Mouse (Mus musculus) limb, embryonic 13.5 days (tissue): ENCODE measurements around the gene Dtwd1. TPM values are rescaled to one million over a fixed set of nuclear protein-coding genes. Genes with fewer than 3 reads are reported as not detected.
"Not testable (repeated sequence)": the region's sequence is repeated elsewhere in the genome, so short reads cannot be mapped to it uniquely, and the experiment has no call there.

Source experiments
- ATAC-seq: fragments of 200-750 bp; cut with Nextera tagmentation; 2 replicates; pipeline ENCODE4 v1.8.0; 2017; ENCODE audit warnings: low read depth, moderate number of reproducible peaks, moderate TSS enrichment; ENCODE audit not compliant: low FRiP score
- H3K27ac ChIP-seq: fragments of 300-500 bp; sonication (generic); 2 replicates; pipeline ENCODE4 v1.5.1; 2015; ENCODE audit warnings: inconsistent platforms, mild to moderate bottlenecking, moderate library complexity
- H3K27me3 ChIP-seq: fragments of 300-500 bp; sonication (generic); 2 replicates; pipeline ENCODE4 v1.6.1; 2015; ENCODE audit warnings: mild to moderate bottlenecking, inconsistent platforms
- H3K36me3 ChIP-seq: fragments of 300-500 bp; sonication (generic); 2 replicates; pipeline ENCODE4 v1.6.1; 2015; ENCODE audit warnings: inconsistent platforms, mild to moderate bottlenecking, moderate library complexity
- H3K4me1 ChIP-seq: fragments of 300-500 bp; sonication (generic); 2 replicates; pipeline ENCODE4 v1.6.1; 2015; ENCODE audit warnings: inconsistent platforms
- H3K4me2 ChIP-seq: fragments of 300-500 bp; sonication (generic); replicated peaks from 2 replicates; pipeline ENCODE4 v1.6.1; 2015; ENCODE audit warnings: inconsistent platforms, mild to moderate bottlenecking, moderate library complexity
- H3K4me3 ChIP-seq: fragments of 300-500 bp; sonication (generic); 2 replicates; pipeline ENCODE4 v1.5.1; 2015; ENCODE audit warnings: moderate library complexity, mild to moderate bottlenecking, inconsistent platforms
- H3K9ac ChIP-seq: fragments of 300-500 bp; sonication (generic); 2 replicates; pipeline ENCODE4 v1.6.1; 2015; ENCODE audit warnings: mild to moderate bottlenecking, inconsistent platforms
- H3K9me3 ChIP-seq: fragments of 300-500 bp; sonication (generic); 2 replicates; pipeline ENCODE4 v1.6.1; 2016; ENCODE audit warnings: inconsistent platforms
- WGBS: fragments of 180-500 bp; shearing (Covaris S2); methylation state at CpG from one replicate; pipeline ENCODE4 v1.1.7; 2015; 5-methylcytosine and 5-hydroxymethylcytosine counted together
- polyA plus RNA-seq: library from polyadenylated mRNA; unstranded; fragments of >200 nt; fragmentation: Nextera tagmentation; extraction: Ambion mirVana; gene quantifications from 2 replicates; pipeline ENCODE4 v1.2.1, GENCODE M21; 2015

Dtwd1 gene
- polyA plus RNA-seq, 1 experiment from 2014 or later = 27.3 TPM

DNA sequence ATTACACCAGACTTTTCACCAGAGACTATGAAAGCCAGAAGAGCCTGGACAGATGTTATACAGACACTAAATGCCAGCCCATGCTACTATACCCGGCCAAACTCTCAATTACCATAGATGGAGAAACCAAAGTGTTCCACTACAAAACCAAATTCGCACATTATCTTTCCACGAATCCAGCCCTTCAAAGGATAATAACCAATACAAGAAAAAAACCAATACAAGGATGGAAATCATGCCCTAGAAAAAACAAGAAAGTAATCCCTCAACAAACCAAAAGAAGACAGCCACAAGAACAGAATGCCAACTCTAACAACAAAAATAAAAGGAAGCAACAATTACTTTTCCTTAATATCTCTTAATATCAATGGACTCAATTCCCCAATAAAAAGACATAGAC lies 62.9 kb downstream of the Dtwd1 start, which contains the start of gene Gm17555:
Gene Gm17555 (plus strand): TSS at position 301 of the 400 bp plus-strand sequence.
- not testable (repeated sequence) for H3K36me3 ChIP-seq, H3K4me2 ChIP-seq, H3K9me3 ChIP-seq, H3K27ac ChIP-seq, H3K4me3 ChIP-seq, ATAC-seq, H3K4me1 ChIP-seq, H3K27me3 ChIP-seq, H3K9ac ChIP-seq
- WGBS = 83% methylated on average over 3 of the region's 3 CpGs

Other genes starting within 250 kb of the Dtwd1 start
- gene Fgf7, start 117.5 kb upstream of the Dtwd1 start, polyA plus RNA-seq = 11.1 and 13.2 TPM in 2 replicates
- gene Fam227b, start 137 bp upstream of the Dtwd1 start, polyA plus RNA-seq = not detected in 2 replicates
- gene Gm17555, start 63.0 kb downstream of the Dtwd1 start, polyA plus RNA-seq = not detected in 2 replicates